Mouse (Mus musculus): ENCODE results near the gene Rxrb.
A peak's percentile ranks its signal among the peaks of the same experiment; 100 is the strongest.
"Not testable (repeated sequence)": the region's sequence is repeated elsewhere in the genome, so short reads cannot be mapped to it uniquely, and the experiment has no call there.

Gene Rxrb

GRCm38 (mm10) chr17:34031465-34032173, at the start of gene Rxrb, which contains the start of gene Slc39a7:
Gene Rxrb, plus strand, starts transcription at chr17:34031812.
Gene Slc39a7, minus strand, starts transcription at chr17:34031682.
- DNase-seq, result peak; percentile 97

GRCm38 (mm10) chr17:33982136-33982535, 49.5 kb upstream of the Rxrb start:
- peak; percentile 75 for DNase-seq

GRCm38 (mm10) chr17:33991788-33992664, 39.6 kb upstream of the Rxrb start:
- DNase-seq, result peak; percentile 47

- DNase-seq, result no peak
Observed at GRCm38 (mm10) chr17:33994959-33995358, 36.7 kb upstream of the Rxrb start.

GRCm38 (mm10) chr17:33995651-33996050, 36.0 kb upstream of the Rxrb start:
- DNase-seq, result no peak

- DNase-seq, result not testable (repeated sequence)
Observed at GRCm38 (mm10) chr17:33997025-33997424, 34.6 kb upstream of the Rxrb start.

- not testable (repeated sequence) for DNase-seq
Observed at GRCm38 (mm10) chr17:33998697-33999096, 32.9 kb upstream of the Rxrb start.

- peak; percentile 5 for DNase-seq
Observed at GRCm38 (mm10) chr17:33999341-34000149, 32.1 kb upstream of the Rxrb start.

- peak; percentile 60 for DNase-seq
Observed at GRCm38 (mm10) chr17:34000150-34000537, 31.5 kb upstream of the Rxrb start, which contains the start of gene H2-K1. Gene H2-K1, minus strand, starts transcription at chr17:34000347.

- DNase-seq, result not testable (repeated sequence)
Observed at GRCm38 (mm10) chr17:34000796-34001195, 30.8 kb upstream of the Rxrb start.

GRCm38 (mm10) chr17:34003426-34003825, 28.2 kb upstream of the Rxrb start:
- DNase-seq, result peak; percentile 19

- no peak for DNase-seq
Observed at GRCm38 (mm10) chr17:34006570-34006969, 25.0 kb upstream of the Rxrb start.

- DNase-seq, result no peak
Observed at GRCm38 (mm10) chr17:34010156-34010555, 21.5 kb upstream of the Rxrb start.

GRCm38 (mm10) chr17:34013436-34013835, 18.2 kb upstream of the Rxrb start:
- DNase-seq, result no peak

GRCm38 (mm10) chr17:34021539-34022413, 9.8 kb upstream of the Rxrb start:
- peak; percentile 11 for DNase-seq

GRCm38 (mm10) chr17:34022414-34022783, 9.2 kb upstream of the Rxrb start:
- peak; percentile 18 for DNase-seq

- DNase-seq, result peak; percentile 15
Observed at GRCm38 (mm10) chr17:34022987-34023386, 8.6 kb upstream of the Rxrb start.

- DNase-seq, result peak; percentile 7
Observed at GRCm38 (mm10) chr17:34023678-34024077, 7.9 kb upstream of the Rxrb start.

GRCm38 (mm10) chr17:34024317-34024821, 7.2 kb upstream of the Rxrb start, which contains the start of gene Ring1:
Gene Ring1, minus strand, starts transcription at chr17:34024680.
- peak; percentile 87 for DNase-seq

- DNase-seq, result peak; percentile 35
Observed at GRCm38 (mm10) chr17:34024861-34025755, 6.5 kb upstream of the Rxrb start.
